Mouse (Mus musculus) ES-CJ7 (cell line): ENCODE data around the gene Exoc4.

Experiments
- DNase-seq: peaks from one replicate; pipeline ENCODE4 v3.0.0; 2011; ENCODE audit warnings: low read depth, low spot score

Gene Exoc4

DNA sequence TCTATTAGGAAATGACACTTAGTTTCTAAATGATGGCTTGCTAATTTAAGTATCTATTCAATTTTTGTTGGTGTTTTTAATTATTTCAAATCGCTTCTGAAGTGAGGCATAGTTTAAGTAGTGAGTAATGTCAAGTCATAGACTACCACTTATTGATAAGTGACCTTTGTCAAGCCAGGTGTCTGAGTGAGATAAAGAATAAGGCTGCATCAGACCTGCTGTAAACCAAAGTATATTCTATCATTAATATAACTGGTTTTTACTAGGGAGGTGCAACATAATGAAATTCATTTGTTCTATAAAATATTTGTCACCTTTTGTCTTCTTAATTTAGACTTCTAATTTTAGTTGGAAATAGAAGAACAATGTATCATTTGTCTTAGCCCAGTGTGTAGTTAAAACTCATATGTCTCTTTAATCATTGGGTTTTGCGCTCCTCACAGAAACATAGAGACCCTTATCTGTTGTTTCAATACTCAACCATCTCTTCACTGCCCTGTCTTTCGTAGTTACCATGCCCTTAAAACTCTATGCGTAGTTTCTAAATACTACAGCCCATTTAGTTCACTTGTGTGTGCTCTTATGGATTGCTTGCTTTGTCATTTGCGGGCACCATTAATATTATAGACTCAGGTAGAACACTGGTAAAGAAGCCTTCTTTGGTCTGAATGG, 217.4 kb downstream of the Exoc4 start:
- no peak for DNase-seq

DNA sequence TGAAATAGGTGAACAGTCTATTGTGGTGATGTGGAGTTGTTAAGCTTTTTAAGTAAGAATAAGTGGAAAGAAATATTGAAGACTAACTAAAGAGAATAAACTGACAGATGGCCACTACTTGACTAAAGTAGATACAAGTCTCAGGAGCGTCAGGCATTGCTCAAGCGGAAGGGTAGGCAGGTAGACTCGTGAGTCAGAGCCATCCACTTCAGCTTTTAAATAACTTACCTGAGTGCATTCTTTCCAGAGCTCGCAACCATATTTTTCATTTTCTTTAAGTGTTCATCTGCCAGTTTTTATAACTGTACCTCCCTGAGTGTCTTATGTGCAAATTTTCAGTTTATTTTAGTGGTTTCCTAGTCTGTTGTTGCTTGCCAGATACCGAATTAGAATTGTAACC, 219.6 kb downstream of the Exoc4 start:
- DNase-seq: no peak

- DNase-seq: no peak
Measured at GRCm38 (mm10) chr6:33476134-33476533, 227.2 kb downstream of the Exoc4 start.

DNA sequence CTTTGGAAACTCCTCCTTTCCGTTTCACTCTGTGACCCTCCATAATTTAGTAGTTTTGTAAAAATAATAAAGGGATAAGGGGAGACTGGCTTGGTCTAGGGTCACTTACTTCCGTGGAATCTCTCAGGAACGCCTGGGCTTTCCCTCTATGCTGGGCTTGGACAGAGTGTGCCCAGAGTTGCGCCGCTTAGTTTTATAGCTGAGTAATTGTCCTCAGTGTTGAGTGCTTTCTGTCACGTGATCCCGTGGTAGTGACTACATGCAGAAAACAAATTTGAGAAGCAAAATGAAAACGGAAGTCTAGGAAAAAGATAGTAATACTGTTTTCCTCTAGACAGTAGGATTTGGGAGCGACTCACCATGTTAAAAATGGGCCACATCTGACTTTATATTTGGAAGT, 235.7 kb downstream of the Exoc4 start:
- DNase-seq: no peak

DNA sequence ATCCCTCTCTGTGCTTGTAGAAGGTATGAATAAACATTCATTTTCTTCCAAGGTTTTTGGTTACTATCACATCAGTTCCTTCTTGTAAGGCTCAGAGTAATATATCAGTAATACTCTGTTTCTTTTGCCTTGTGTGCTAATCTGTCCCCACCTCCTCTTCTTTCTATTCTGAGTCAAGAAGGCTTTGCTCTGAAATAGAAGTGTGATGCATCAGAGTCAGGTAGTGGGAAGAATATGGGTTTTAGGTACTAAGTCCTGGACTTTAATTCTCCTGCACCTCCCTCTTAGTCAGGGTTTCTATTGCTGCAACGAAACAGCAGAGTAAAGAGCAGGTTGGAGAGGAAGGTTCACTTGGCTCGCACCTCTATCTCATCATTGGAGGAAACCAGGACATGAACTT, 240.9 kb downstream of the Exoc4 start:
- no peak for DNase-seq

DNA sequence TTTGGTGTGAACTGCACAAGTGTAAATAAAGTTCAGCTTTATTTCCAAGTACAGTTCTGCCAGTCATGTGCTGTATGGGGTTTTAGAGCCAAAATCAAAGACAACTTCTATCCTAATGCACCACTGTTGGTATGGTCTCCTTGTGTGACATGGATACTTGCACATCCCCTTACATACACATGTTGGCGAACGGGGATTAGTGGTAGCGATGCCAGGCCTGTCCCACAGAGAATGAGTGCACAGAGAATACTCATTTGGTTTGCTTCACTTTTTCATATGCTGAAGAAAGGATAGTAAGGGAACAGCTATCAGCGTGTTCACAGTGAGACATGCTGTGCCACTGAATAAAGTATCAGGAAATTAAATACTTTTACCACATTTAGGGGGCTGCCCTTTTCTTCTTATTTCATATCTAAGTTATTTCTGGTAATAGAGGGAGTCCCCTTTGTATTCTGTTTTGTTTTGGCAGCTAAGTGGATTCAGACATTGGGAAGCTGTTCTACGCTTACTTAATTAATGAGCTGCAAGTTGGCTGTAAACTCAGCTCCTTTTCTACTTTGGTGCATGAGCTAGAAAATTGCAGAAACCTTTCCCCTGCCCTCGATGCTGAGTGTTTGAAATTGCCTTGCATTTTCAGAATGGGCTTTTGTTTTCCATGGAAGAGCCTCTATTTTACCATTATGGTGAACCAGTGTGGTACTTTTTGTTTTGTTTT, 247.4 kb downstream of the Exoc4 start:
- DNase-seq: no peak

- no peak for DNase-seq
Measured at GRCm38 (mm10) chr6:33497348-33497747, 248.5 kb downstream of the Exoc4 start.

GRCm38 (mm10) chr6:33502388-33502787, 253.5 kb downstream of the Exoc4 start:
- DNase-seq: no peak

GRCm38 (mm10) chr6:33503381-33503780, 254.5 kb downstream of the Exoc4 start:
- peak; percentile 21 for DNase-seq

DNA sequence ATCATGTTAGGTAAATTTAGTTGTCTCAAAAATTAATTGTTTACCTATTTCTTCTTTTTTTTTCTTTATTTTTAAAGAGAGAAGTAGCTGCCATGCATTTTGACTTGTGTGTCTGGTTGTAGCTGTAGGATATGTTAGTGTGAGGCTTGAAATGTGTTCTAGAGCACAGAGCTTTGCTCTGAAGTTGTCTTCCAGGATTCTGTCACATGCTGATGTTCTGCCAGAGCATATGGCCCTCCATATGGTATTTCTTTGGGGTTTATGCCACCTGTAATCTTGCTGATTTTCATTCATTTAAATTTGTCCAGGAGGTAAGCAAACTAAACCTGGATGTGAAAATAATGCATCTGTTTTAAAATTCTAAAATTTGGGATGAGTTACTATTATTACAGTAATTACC, 258.2 kb downstream of the Exoc4 start:
- no peak for DNase-seq

GRCm38 (mm10) chr6:33515391-33515790, 266.5 kb downstream of the Exoc4 start:
- DNase-seq: no peak

DNA sequence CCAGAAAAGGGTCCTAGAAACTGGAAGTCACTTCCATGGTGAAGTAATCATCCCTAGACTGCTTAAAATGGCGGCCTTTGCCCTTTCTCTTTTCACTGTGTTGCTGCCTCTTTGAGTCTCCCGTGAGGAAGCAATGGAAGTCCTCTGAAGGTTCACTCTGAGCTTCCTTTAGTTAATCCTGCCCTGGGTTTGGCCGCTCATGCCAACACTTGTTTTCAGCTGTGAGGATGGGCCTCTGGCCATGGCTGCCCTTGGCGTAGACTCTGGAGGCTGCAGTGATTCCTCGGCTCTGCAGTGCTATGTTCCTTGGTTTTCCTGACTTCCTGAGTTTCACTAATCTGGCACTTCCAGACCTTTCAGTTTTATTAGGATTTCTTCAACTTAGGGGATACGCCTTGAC, 267.9 kb downstream of the Exoc4 start:
- DNase-seq: no peak

DNA sequence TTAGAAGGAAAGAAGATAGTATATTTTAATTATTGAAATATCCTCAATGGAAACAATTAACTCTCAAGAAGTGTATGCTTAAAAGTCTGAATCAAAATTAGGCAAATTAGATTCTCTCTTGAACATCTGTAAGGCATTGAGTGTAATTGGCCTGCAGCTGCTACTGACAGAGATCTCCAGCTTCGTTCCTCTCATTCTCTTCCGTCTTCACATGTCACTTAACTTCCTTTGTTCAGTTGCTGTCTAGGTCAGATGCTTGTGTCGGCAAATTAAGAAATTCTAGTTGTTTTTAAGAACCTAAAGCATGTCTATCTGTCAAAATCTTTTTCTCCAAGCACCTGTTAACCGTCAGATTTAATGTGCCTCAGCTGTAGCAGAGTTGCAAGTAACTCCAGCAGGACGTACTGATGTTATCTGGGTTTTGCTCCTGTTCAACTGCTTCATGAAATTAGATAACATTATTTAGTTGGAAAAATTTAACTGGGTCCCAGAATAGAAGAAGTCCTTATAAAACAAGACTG, 269.1 kb downstream of the Exoc4 start:
- no peak for DNase-seq

DNA sequence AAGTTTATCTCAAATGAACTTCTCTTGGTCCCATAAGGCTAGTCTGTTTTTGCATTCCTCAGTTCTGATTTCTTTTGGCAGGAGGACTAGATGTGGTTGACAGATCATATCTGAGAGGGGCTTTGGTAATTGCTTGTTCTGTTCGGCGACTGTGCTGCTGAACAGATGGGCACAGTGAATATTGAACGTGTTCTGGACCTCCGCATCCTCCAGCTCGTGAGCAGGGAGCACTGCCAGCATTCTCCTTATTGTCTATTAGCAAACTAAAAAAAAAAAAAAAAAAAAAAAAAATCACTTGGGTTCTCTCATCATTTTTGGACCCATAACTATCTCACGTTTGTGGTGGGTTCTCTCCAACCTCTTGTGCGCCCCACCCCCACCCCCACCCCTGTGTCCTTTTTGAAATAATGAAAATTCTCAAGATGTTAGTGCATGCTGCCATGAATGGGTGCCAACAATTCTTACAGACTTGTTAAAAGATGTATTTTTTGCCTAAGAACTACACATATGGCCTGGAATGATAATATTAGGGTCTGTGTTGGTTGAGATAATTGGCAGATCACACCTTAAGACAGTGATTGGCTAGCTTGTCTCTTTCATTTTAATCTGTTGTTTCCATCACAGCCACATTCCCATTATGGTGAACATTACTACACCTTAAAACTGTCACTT, 276.9 kb downstream of the Exoc4 start:
- DNase-seq: no peak

GRCm38 (mm10) chr6:33540356-33540755, 291.5 kb downstream of the Exoc4 start:
- DNase-seq: no peak

DNA sequence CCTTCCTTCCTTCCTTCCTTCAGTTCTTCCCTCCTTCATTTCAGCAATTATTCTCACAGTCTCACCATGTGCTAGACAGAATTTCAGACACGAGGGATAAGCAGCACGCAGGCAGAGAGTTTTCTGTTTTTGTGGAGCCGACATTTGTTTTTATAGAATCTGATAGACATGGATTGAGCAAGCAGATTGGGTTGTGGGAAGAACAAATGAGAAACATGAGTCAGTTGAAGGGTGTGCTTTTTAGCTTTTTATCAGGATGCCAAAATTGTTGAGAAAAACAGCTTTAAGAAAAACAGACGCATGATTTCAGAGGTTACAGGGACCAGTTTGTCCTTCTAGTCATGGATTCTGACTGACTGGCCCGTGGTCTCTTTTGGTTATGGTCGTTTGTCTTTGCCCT, 293.8 kb downstream of the Exoc4 start:
- no peak for DNase-seq

DNA sequence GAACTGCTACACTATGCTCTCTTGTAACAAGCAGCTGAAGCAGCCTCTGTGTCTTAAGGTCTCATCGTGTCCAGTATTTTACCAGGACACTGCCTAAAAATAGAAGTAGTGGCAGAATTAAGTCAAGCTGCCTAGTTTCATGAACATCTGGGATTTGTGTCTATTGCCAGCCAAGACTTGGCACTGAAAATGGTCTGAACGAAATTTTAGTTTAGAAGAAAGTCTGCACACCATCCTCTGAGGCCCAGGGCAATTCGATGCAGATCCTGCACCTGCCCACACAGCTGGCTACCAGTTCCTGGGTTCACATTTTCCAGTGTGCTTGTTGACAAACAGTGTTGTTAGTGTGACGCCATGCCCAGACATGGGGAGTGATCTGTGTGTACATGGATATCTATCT, 303.0 kb downstream of the Exoc4 start:
- DNase-seq: no peak

DNA sequence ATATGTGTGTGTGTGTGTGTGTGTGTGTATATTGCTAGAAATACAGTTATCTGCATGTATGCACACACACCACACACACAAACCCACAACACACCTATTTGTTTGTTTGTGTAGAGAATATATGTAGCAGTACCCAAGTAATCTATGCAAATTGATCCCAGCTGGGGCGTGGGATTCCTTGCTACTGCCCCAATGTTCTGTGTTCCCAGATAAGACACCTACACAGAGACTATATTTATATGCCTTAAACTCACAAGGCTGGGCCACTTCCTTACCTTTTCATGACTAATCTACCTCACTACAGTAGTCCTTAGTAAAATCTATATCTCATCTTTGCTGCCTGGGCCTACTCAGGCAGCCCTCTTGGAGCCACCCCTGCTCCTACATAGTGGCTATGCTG, 312.0 kb downstream of the Exoc4 start:
- DNase-seq: no peak

DNA sequence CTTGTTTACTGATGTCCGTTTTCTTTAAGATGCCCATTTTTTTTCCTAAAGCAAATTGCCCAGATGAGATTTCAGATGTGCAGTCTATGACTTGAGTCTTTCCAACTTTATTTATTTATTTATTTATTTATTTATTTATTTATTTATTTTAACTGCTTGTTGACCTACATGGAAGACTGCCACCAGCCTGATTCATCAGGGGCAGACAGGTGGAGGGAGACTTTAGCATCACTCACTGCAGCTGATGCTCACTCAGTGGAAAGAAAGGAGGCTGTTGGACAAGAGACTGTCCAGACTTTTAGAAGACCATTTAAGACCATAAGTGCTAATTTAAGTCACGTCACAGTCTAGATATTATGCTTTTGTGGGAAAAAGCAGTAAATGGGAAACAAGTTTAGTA, 313.0 kb downstream of the Exoc4 start:
- DNase-seq: no peak

- no peak for DNase-seq
Measured at GRCm38 (mm10) chr6:33575947-33576346, 327.1 kb downstream of the Exoc4 start.

DNA sequence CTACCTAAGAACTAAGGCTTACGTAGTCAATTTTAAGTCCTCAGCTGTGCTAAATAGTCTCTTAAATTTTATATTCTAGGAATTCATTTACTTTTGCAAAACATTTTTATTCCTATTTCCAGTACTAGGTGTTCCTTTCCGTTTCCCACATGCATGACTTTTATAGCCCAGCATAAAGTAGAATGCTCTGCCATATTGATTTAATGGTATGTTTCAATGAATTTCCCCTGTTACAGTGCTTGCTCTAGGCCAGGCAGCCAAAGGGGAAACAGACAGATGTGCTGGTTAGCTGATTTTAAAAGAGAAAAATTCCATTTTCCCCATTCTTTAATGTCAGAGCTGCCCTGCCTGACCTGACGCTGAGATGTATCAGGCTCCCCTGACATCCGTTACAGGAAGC, 359.6 kb downstream of the Exoc4 start:
- DNase-seq: no peak

DNA sequence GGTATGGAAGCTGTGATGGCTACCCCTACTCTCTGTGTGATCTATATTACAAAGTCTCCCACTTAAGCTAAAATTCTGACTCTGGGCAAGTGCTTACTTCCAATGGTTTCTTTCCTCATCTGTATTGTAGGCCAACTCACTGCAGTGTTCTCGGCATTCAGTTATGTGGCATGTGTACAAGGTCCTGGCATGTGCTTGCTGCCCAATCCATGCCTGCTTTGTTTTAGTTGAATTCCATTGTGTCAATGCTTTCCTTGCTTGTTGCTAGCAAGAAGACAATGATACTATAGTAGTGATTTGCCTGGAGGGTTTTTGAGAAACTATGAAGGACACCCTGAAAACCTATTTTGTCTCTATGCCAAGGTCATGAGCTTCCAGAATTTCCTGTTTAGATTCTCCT, 365.1 kb downstream of the Exoc4 start:
- no peak for DNase-seq

DNA sequence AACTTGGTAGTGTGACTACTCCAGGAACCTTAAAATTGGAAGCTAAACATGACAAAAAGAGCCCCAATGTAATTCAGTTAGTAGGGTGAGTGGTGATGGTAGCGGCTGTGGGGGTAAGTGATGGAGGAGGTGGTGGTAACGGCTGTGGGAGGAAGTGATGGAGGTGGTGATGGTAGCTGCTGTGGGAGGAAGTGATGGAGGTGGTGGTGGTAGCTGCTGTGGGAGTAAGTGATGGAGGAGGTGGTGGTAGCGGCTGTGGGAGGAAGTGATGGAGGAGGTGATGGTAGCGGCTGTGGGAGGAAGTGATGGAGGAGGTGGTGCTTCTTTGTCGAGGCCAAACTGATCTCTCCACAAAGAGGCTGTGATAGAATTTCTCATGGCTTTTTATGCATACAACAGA, 369.7 kb downstream of the Exoc4 start:
- peak; percentile 8 for DNase-seq
